In the genomic region with DNA sequence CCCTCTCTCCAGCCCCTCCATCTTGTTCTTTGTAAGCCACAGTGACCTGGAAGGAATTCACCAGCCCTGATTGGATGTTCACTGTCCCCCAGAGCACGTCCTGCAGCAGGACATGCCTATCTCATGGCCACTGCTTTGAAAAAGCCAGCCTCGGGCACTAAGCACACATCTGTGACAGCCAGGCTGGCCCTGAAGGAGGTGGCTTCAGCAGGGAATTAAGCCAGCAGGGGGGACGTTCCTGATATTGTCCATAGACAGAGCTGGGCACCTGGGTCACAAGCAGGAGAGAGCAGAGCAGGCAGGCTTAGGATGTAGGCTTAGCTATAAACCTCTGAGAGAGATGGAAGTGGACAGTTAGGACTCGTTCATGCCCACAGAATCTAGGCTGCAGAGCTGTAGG, we compare ENCODE assay signal across 9 mouse cellular contexts.
DNase-seq lines count a peak whose midpoint lies in the region; ATAC-seq and TF ChIP-seq lines count a peak whose summit lies in the region.
"Had no signal": no experiment of that assay in that cellular context is flagged by ENCODE, and none has a peak within 500 bp of the region (broad histone marks: within the 10 kb centered on the region; RNA-seq: fewer than 3 reads in every experiment).

No protein-coding gene starts in this region.

- H3K9ac ChIP-seq in heart, postnatal 0 days (replicated peaks; ENCODE audit: low read depth, low read length), result no peak overlapping the region
- H3K9ac ChIP-seq in hindbrain, embryonic 13.5 days, result peak overlapping the region; percentile 43; the same call in 1 of the 2 replicates
- peak overlapping the region; percentile 51 for H3K9ac ChIP-seq in neural tube, embryonic 13.5 days

- no peaks in the 10 kb centered on the region for H3K9me3 ChIP-seq in heart, postnatal 0 days (replicated peaks; ENCODE audit: control insufficient read depth, low read length)
- H3K9me3 ChIP-seq in embryonic facial prominence, embryonic 10.5 days, result peaks cover 3% of the 10 kb centered on the region; the same call in 1 of the 2 replicates
- H3K9me3 ChIP-seq in hindbrain, embryonic 13.5 days, result no peaks in the 10 kb centered on the region
- H3K9me3 ChIP-seq in neural tube, embryonic 13.5 days, result peaks cover 4% of the 10 kb centered on the region; the same call in 1 of the 2 replicates

- H3K4me3 ChIP-seq in heart, postnatal 0 days (ENCODE audit: low read depth, low read length), result no peak overlapping the region
- no peak overlapping the region for H3K4me3 ChIP-seq in embryonic facial prominence, embryonic 10.5 days
- H3K4me3 ChIP-seq in hindbrain, embryonic 13.5 days, result no peak overlapping the region
- H3K4me3 ChIP-seq in neural tube, embryonic 13.5 days, result no peak overlapping the region

- ATAC-seq in heart, postnatal 0 days (ENCODE audit: insufficient read depth, low read depth), result peak; percentile 1; the same call in 1 of the 2 replicates
- ATAC-seq in hindbrain, embryonic 13.5 days (ENCODE audit: low FRiP score), result peak; percentile 1; the same call in 1 of the 2 replicates
- ATAC-seq in neural tube, embryonic 13.5 days (ENCODE audit: low read depth), result no peak; the same call in 1 of the 2 replicates

- H3K27ac ChIP-seq in heart, postnatal 0 days (ENCODE audit: low read depth), result peak overlapping the region; percentile 94
- peak overlapping the region; percentile 27; the same call in 1 of the 2 replicates for H3K27ac ChIP-seq in embryonic facial prominence, embryonic 10.5 days (replicated peaks)
- peak overlapping the region; percentile 89 for H3K27ac ChIP-seq in hindbrain, embryonic 13.5 days
- peak overlapping the region; percentile 89 for H3K27ac ChIP-seq in neural tube, embryonic 13.5 days (replicated peaks)

- H3K27me3 ChIP-seq in heart, postnatal 0 days (ENCODE audit: control insufficient read depth, insufficient read depth, low read length), result no peaks in the 10 kb centered on the region
- H3K27me3 ChIP-seq in embryonic facial prominence, embryonic 10.5 days (replicated peaks; ENCODE audit: low read depth, poor library complexity, severe bottlenecking), result peaks cover 34% of the 10 kb centered on the region
- no peaks in the 10 kb centered on the region for H3K27me3 ChIP-seq in hindbrain, embryonic 13.5 days
- no peaks in the 10 kb centered on the region for H3K27me3 ChIP-seq in neural tube, embryonic 13.5 days

- no peak overlapping the region for H3K4me2 ChIP-seq in heart, postnatal 0 days (ENCODE audit: low read depth, low read length)
- no peak overlapping the region for H3K4me2 ChIP-seq in hindbrain, embryonic 13.5 days
- no peak overlapping the region for H3K4me2 ChIP-seq in neural tube, embryonic 13.5 days

- H3K4me1 ChIP-seq in heart, postnatal 0 days (ENCODE audit: control insufficient read depth, insufficient read depth), result peaks cover 57% of the 10 kb centered on the region
- H3K4me1 ChIP-seq in embryonic facial prominence, embryonic 10.5 days, result peaks cover 74% of the 10 kb centered on the region
- peaks cover 78% of the 10 kb centered on the region for H3K4me1 ChIP-seq in hindbrain, embryonic 13.5 days (replicated peaks)
- H3K4me1 ChIP-seq in neural tube, embryonic 13.5 days (replicated peaks), result peaks cover 81% of the 10 kb centered on the region

- no peak for TF ChIP-seq CTCF in heart, postnatal 0 days (IDR thresholded peaks at IDR 0.05; ENCODE audit: low read depth)

- no peak for TF ChIP-seq EP300 in heart, postnatal 0 days (IDR thresholded peaks at IDR 0.05; ENCODE audit: low read depth)

- 21% methylated on average over 4 of the region's 4 CpGs for WGBS in heart, postnatal 0 days
- WGBS in embryonic facial prominence, embryonic 10.5 days, result 39% methylated on average over 4 of the region's 4 CpGs
- 23% methylated on average over 4 of the region's 4 CpGs for WGBS in hindbrain, embryonic 13.5 days
- 13% methylated on average over 4 of the region's 4 CpGs for WGBS in neural tube, embryonic 13.5 days

- no peak for DNase-seq in heart, postnatal 0 days (ENCODE audit: low spot score)
- no peak for DNase-seq in heart, adult 18-20 months
- DNase-seq in embryonic facial prominence, embryonic 10.5 days (ENCODE audit: low spot score), result no peak
- no peak for DNase-seq in right cerebral cortex, postnatal 14 days
- no peak for DNase-seq in kidney, adult 18-20 months
- DNase-seq in cerebellum, adult 9-11 months, result no peak
- DNase-seq: thymus, adult 2 months had no signal

- no peaks in the 10 kb centered on the region for H3K36me3 ChIP-seq in heart, postnatal 0 days (replicated peaks; ENCODE audit: control insufficient read depth, insufficient read depth, low read length)
- H3K36me3 ChIP-seq in embryonic facial prominence, embryonic 10.5 days (replicated peaks), result no peaks in the 10 kb centered on the region
- no peaks in the 10 kb centered on the region for H3K36me3 ChIP-seq in hindbrain, embryonic 13.5 days
- no peaks in the 10 kb centered on the region for H3K36me3 ChIP-seq in neural tube, embryonic 13.5 days

Comparison
In these comparisons a context has a peak if more than half of its experiments do, and no peak if none do; other contexts are left out.
1. H3K27ac ChIP-seq: peak in every context shown above with its lines; median percentile 94 in heart, postnatal 0 days; 89 in hindbrain, embryonic 13.5 days; 89 in neural tube, embryonic 13.5 days; 27 in embryonic facial prominence, embryonic 10.5 days.